Mouse (Mus musculus): Measurements from ENCODE around the gene Arpc5l.

GRCm38 (mm10) chr2:38975181-38975580, 30.0 kb upstream of the Arpc5l start:
- TF ChIP-seq CTCF (IDR thresholded peaks at IDR 0.05; ENCODE audit: borderline replicate concordance, insufficient read depth, low read depth, low read length) (no peak), POLR2A (IDR thresholded peaks at IDR 0.05; ENCODE audit: borderline replicate concordance, insufficient read depth, low read length) (no peak)
